8 mouse cellular contexts compared by ENCODE assay signal in the genomic region with DNA sequence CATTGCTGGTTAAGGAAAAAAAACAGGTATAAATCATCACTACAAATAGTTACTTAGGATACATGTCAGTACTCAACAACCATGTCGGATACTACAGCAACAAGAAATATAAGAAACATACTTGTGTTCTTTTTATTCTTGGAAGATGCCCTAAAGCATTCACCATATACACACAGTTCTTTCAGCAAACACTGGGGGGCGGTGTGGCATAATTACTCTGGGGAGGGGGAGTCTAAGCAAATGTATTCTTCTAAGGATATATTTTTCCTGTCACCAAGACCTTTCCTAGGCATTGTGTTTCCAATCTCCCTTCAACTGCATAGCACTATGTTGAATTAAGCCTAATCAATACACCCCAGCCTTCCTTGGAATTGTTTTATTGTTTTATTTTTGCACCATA. TPM values are rescaled to one million over a fixed set of nuclear protein-coding genes. Genes with fewer than 3 reads are reported as not detected.
DNase-seq lines count a peak whose midpoint lies in the region; ATAC-seq lines count a peak whose summit lies in the region.

No protein-coding gene starts in this region.

- ATAC-seq in cerebellum, adult (ENCODE audit: insufficient number of reproducible peaks, low FRiP score, low TSS enrichment): no peak

- peak; percentile 4 to 14 for DNase-seq in cerebellum, postnatal 36 days
- DNase-seq in layer of hippocampus, postnatal 10 days (ENCODE audit: low spot score in 2 of 2): peak; percentile 54 to 60
- no peak for DNase-seq in layer of hippocampus, adult 9-11 months
- peak; percentile 31 for DNase-seq in ES-CJ7 (ENCODE audit: low read depth, low spot score)
- peak; percentile 8 for DNase-seq in induced T-regulatory cell, adult 2 months (ENCODE audit: low read depth)
- no peak for DNase-seq in thymus, postnatal 14 days
- no peak for DNase-seq in heart, adult 8-10 months (ENCODE audit: low spot score)

RNA-seq across cellular contexts. Expression of a gene that starts 2.5 kb away (rescaled TPM):
- total RNA-seq in layer of hippocampus, postnatal 10 days (2021): 10 to 100 TPM; 46.3 to 48.5 TPM
- total RNA-seq in heart, adult 8-10 months (2022): 1 to 10 TPM; 1.6 to 2.7 (median 1.9) TPM

Comparison
In these comparisons a context has a peak if more than half of its experiments do, and no peak if none do; other contexts are left out.
1. DNase-seq: peak in cerebellum, postnatal 36 days (2 of 2), layer of hippocampus, postnatal 10 days (2 of 2), ES-CJ7 (single experiment) and induced T-regulatory cell, adult 2 months (single experiment); none in layer of hippocampus, adult 9-11 months (single experiment), thymus, postnatal 14 days (single experiment) and heart, adult 8-10 months (single experiment).
2. RNA of a gene that starts 2.5 kb away (total RNA-seq): 46.3 to 48.5 TPM in layer of hippocampus, postnatal 10 days; 1.6 to 2.7 TPM in heart, adult 8-10 months; every median in the first group is over 10 times any median in the second.